Mouse (Mus musculus) ovary, postnatal 14 days (tissue): ENCODE measurements at regions not wholly inside any gene's neighbourhood (a gene's known extent, or its start where the extent isn't known, plus 50 kb on each side); places are given as distances from the start of the nearest gene placed in this dataset.
A peak's percentile ranks its signal among the peaks of the same experiment; 100 is the strongest.

Source experiments
- DNase-seq: peaks from one replicate; pipeline ENCODE4 v3.0.0; 2022; ENCODE audit warnings: low spot score

GRCm38 (mm10) chr3:38820787-38821186, 66.0 kb upstream of the Fat4 start:
- no peak for DNase-seq

GRCm38 (mm10) chr3:38820315-38820714, 66.4 kb upstream of the Fat4 start:
- DNase-seq: no peak

DNA sequence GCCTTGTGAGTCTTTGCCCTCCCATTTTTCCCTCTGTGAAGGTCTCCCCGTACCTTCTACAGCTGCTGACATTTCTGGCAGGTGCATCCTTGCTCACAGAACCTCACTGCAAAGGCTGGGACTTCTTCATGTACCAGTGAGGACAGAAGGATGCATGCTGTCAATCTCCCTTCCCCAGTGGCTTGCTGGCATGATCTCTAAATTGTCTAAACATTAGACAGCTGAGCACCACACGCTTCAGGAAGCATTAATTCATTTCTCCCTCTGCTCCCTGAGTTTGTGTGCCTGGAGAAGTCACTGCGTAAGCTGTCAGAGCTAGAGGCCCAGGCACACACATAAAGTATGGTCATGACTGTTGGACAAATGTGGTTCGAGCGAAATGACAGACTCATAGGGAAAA, 69.1 kb upstream of the Fat4 start:
- no peak for DNase-seq

- no peak for DNase-seq
These were observed 74.3 kb upstream of the Fat4 start for GRCm38 (mm10) chr3:38812457-38812856.

GRCm38 (mm10) chr3:38811635-38812034, 75.1 kb upstream of the Fat4 start:
- DNase-seq: no peak

- DNase-seq: no peak
These were observed 80.2 kb upstream of the Fat4 start for GRCm38 (mm10) chr3:38806469-38807055.

DNA sequence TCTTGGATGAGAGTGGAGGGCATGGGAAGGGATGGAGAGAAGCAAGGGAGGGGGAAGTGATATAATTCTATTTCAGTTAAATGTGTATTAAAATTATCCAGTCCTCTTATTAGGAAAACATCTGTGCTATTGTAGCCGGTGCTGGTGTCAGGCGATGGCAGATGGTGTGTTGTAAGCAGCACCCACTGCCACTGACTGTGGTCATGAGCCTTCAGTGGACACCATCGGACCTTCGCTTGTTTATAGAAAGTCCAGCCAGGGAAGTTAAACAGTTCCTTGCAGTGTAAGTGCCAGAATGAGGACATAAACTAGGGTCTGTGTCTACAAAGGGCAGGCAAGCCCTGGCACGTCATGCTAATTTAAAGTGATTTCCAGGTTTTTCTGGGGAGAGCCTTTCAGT, 80.7 kb upstream of the Fat4 start:
- DNase-seq: no peak

DNA sequence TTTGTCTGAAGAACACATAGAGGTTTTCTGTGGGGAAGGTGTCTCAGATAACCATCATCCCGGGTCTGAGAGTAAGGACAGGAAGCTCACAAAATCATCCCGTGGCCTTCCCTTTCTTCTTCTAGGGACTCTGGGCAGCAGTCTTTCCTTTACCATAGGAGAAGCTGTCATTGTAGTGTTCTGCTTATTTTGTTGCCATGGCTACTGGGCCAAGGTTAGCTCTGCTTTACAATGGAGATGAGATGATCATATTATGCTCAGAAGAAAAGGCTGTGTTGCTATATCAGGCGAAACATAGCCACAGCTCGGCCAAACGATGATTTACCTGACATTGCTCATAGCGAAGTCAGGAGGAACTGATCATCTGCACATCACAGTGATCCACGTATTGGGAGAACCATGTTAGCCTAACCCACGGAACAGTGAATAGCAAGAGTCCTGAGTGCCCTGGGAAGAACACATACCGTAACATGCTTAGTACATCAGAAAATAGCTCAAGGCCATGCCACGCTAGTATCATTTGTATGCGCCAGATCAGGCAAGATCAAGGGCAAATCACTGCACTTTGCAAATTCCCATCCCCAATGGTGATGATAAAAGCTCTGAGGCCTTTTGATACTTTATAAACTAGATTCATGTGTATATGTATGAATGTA, 91.0 kb upstream of the Fat4 start:
- no peak for DNase-seq

- DNase-seq: no peak
These were observed 93.5 kb upstream of the Fat4 start for GRCm38 (mm10) chr3:38793221-38793620.

- DNase-seq: no peak
These were observed 98.0 kb upstream of the Fat4 start for GRCm38 (mm10) chr3:38788751-38789150.

GRCm38 (mm10) chr3:38783711-38784110, 103.0 kb upstream of the Fat4 start:
- no peak for DNase-seq

- no peak for DNase-seq
These were observed 103.7 kb upstream of the Fat4 start for GRCm38 (mm10) chr3:38783051-38783450.

DNA sequence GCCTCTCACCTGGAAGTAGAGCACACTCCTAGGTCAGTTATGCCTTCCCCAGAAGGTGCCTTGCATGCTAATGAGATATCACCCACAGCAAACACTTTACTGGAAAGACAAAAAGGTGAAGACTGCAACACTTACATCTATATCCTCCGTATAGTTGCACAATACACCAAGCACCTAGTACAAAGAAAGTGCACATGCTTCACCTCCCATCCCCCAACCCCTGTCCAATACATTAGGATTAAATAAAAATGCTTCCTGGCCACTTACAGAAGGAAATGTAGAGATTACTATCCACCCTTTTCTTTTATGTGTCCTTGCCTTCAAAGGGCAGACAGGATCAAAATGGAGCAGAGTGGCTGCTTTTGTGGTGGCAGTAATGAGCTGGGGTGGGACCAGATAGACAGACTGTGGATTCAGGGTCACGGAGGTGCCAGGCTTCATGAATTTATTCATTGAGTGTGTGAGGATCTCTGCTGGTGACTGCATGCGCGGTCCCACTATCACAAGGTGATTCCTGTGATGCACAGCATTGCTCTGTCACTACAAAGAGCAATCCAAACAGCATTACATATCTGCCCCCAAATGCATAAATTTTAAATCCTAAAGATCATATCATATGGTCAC, 109.9 kb upstream of the Fat4 start:
- DNase-seq: no peak

DNA sequence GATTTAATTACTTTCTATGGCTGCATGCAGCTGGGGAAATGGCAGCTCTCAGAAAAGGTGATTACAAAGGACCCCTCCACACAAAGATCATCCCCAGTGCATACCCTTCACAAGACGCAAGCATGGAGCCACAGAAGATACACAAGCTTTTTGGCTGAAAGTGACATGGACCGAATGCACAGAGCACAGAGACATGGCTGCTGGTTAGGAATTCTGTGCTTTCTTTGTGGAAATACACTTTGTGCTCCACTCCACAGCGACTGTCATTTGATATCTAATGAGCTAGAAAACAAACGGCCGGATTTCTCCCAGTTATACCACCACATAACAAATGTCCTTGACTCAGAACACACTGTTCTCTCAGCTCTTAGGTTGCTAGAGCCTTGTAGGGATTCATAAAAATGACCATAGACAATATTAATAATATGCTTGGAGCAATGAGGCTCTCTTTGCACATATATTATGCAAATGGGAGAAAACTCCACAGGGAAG, 132.1 kb upstream of the Fat4 start:
- no peak for DNase-seq

DNA sequence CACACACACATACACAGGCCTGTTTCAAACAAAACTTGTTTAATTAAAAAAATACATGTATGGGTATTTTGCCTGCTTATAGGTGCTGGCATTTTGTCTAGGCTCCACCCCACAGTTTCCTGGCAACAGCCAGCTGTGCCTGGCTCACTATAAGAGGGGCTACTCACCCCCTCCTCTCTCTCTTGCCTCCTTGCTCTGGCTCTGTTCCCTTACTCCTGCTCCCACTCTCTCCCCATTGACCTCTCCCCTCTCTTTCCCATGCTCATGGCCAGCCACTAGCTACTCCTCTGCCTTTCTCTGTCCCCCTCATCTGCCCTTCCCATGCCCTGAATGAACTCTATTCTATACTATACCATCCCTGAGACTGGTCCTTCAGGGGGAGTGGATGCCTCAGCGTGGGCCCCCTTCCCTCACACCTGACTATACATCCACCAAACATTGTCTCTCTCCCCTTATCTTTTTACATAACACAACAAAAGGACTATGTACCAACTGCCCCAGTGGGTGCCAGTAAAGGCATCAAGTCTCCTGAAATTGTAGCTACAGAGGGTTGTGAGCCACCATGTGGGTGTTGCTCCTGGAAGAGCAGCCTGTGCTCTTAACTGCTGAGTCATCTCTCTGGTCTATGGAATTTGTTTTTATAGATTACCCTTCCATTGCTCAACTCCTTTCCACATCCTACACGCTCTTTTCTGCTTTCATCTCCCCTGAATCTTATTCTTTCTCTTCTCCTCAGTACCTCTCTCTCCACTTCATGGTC, 133.1 kb upstream of the Fat4 start:
- no peak for DNase-seq

- no peak for DNase-seq
These were observed 144.6 kb upstream of the Fat4 start for GRCm38 (mm10) chr3:38742155-38742554.

- DNase-seq: no peak
These were observed 164.1 kb upstream of the Fat4 start for GRCm38 (mm10) chr3:38722606-38723005.

DNA sequence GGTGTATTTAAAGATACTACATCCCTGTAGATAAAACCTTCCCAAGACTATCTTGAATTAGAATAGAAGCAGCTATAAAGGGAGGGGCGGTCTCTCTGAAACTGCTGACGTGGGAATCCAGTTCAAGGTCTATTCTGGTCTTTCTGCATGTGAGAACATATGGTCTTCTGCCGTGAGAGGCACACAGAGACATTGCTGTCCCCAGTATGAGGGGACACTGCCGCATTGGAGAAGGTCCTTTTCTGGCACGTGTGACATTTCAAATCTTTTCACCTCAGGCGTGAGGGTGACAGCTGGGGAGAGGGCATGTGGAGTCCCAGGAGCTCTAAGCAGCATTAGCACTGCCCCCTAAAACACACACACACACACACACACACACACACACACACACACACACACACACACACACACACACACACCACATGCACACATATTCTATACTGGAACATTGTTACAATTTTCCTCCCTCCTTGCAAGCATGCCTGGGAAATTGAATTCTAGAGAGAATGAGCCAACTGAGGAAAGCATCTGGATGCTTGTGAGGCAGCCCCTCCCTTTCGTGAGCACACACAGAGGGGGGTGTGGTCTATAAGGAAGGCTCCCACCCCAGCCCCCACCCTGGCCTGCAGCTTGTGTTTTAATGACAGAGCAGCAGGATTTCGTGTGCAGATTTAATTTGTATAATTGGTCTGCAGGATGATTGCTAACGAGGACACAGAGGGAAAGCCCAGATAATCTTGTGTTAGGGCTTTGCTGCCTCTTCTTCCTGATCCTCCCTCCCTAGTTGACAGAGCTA, 174.5 kb upstream of the Fat4 start:
- DNase-seq: no peak

DNA sequence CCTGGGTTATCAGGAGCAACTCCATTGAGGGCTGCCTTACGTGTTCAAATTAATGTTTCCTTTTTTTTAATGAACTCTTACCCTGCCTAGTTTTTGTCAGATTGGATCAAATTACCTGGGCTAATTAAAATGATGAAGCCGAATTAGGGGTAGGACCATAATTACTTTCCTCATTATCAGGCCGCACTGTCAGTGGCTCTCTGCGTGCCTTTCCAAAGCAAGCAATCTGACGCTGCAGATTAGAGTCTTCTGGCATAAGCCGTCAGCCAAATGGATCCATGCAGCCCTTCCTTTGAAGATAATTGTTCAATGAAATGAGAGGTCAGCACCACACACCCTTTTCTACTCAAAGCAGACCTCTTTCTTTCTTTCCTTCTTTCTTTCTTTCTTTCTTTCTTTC, 175.5 kb upstream of the Fat4 start:
- DNase-seq: no peak

DNA sequence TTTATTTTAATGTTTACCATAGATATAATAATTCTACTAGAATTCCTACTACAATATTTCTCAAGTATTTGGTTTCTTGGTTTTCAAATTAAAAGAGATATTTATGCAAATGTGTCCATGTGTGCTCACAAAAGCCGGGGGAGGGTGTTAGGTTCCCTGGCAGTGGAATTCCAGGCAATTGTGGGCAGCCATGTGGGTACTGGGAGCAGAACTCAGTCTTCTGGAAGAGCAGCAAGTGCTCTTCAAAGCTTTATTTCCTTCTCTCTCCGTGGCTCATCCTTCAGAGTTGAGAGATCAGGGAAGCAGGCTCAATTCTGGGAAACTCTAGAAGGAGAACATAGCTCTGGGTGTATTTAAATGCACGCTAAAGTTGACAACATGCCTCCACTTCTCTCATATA, 178.8 kb upstream of the Fat4 start:
- DNase-seq: no peak

- DNase-seq: no peak
These were observed 187.5 kb upstream of the Fat4 start for GRCm38 (mm10) chr3:38699206-38699605.

DNA sequence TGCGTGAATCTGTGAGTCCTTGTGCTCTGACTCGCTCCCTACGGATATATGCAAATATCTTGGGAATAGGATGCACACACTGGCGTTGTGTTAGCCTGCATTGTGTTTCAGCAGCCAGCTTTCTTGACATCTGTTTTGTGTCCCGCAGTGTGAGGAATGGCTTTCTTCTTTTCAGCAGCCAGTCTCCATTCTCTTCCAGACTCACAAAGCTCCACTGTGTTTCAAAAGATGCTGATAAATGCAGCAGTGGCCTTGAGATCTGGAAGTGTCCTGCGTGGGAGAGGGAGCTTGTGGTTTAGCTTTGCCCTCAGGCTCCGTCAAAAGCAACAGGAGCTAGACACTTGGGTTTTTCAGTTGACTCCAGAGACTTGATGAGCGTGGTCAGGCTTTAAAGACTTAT, 188.9 kb upstream of the Fat4 start:
- peak; percentile 12 for DNase-seq
